Mouse (Mus musculus): ENCODE results near the gene Ppp1r12b. TPM values are rescaled to one million over a fixed set of nuclear protein-coding genes. Genes with fewer than 3 reads are reported as not detected.
A peak's percentile ranks its signal among the peaks of the same experiment; 100 is the strongest.

Gene Ppp1r12b
- polyA plus RNA-seq, 1 experiment from 2014 or later: 18.0 TPM

DNA sequence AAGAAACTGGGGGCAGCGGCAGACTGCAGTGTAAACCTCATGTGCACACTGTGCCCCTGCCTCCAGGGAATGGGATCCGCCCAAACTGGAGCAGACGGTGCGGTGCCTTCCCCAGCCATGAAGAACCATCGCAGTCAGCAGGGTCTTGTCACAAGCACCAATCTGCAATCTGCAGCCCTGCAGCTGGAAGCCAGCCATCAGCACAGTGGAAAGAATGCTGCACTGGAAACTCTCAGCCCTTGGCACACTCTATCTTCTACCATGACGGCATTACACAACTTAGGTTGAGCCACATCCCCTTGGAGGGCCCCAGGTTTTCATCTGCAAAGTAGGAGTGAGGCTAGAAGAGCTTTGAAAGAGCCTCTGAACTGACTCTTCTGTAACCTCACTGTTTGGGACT, 139.1 kb downstream of the Ppp1r12b start:
- Histone ChIP-seq H3K9ac (no peak overlapping the region), H3K4me2 (replicated peaks) (no peak overlapping the region), H3K36me3 (no peaks in the 10 kb centered on the region), H3K27me3 (replicated peaks) (no peaks in the 10 kb centered on the region), H3K27ac (no peak overlapping the region), H3K4me1 (replicated peaks) (peaks cover 9% of the 10 kb centered on the region; the same call in 1 of the 2 replicates), H3K4me3 (replicated peaks) (no peak overlapping the region), H3K9me3 (no peaks in the 10 kb centered on the region)
- WGBS: 45% methylated on average over 6 of the region's 6 CpGs
- ATAC-seq: peak; percentile 88

DNA sequence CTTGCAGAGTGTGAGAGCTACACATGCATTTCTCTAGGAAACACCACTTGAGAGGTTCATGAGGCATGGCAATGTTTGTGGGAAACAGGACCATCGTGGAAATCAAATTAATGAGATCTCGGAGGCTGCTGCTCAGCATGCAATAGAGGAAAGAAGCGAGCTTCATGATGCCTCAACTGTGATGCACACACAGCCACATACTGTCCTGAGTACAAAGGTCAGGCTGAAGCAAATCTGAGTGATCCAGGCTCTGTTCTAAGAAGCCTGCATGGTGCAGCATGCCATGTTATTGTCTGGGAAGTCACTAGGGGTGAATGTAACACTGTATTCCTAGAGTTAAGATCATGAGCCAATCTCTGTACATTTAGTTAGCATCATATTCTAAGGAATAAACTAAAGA, 140.0 kb downstream of the Ppp1r12b start:
- Histone ChIP-seq H3K4me2 (replicated peaks) (no peak overlapping the region), H3K9me3 (no peaks in the 10 kb centered on the region), H3K4me3 (replicated peaks) (no peak overlapping the region), H3K4me1 (replicated peaks) (peaks cover 9% of the 10 kb centered on the region; the same call in 1 of the 2 replicates), H3K27ac (peak overlapping the region; percentile 46; the same call in 1 of the 2 replicates), H3K9ac (no peak overlapping the region), H3K36me3 (no peaks in the 10 kb centered on the region), H3K27me3 (replicated peaks) (no peaks in the 10 kb centered on the region)
- no peak for ATAC-seq
- 49% methylated on average over 3 of the region's 3 CpGs for WGBS

DNA sequence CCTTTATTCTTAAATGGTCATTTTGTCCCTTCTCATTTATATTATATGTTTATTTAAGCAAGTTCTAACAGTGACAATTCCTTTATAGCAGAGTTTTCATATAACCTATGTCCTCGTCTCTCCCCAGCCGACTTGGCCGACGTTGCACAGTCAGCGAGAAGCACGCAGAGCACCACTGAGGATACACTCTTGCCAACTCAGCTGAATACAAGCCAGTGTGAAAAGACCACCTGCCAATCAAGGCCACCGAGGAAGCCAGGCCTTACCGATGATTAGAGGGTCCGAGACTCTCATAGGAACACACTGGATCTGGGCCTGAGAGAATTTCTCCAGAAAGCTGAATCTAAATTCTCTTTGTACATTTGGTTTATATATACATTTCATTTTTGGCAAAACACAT, 150.3 kb downstream of the Ppp1r12b start:
- Histone ChIP-seq H3K27ac (peak overlapping the region; percentile 24), H3K9me3 (no peaks in the 10 kb centered on the region), H3K27me3 (replicated peaks) (no peaks in the 10 kb centered on the region), H3K36me3 (no peaks in the 10 kb centered on the region), H3K4me1 (replicated peaks) (peaks cover 11% of the 10 kb centered on the region), H3K4me3 (replicated peaks) (no peak overlapping the region), H3K4me2 (replicated peaks) (no peak overlapping the region), H3K9ac (no peak overlapping the region)
- ATAC-seq: no peak
- 69% methylated on average over 9 of the region's 9 CpGs for WGBS

DNA sequence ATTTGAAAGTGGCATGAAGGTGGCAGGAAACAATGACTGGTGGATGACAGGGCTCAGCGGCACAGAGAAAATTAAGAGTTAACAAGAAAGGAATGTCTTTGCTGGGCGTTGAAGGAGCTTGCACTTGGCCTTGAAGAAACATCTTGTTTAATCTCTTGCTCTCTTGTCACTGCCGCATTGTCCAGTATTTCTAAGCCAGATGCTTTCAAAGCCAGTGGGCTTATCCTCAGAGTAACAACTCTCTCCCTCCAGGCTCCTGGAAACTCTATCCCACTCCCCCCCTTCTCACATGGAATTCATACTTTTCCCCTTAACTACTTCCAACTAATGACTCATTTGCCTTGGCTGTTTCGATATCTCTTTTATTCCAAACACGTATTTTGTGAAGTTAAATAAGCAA, 151.4 kb downstream of the Ppp1r12b start:
- no peak for ATAC-seq
- Histone ChIP-seq H3K27me3 (replicated peaks) (no peaks in the 10 kb centered on the region), H3K36me3 (no peaks in the 10 kb centered on the region), H3K9me3 (no peaks in the 10 kb centered on the region), H3K4me2 (replicated peaks) (peak overlapping the region; percentile 48), H3K9ac (no peak overlapping the region), H3K4me3 (replicated peaks) (no peak overlapping the region), H3K4me1 (replicated peaks) (peaks cover 11% of the 10 kb centered on the region), H3K27ac (peak overlapping the region; percentile 94)
- WGBS: 39% methylated on average over 5 of the region's 5 CpGs

DNA sequence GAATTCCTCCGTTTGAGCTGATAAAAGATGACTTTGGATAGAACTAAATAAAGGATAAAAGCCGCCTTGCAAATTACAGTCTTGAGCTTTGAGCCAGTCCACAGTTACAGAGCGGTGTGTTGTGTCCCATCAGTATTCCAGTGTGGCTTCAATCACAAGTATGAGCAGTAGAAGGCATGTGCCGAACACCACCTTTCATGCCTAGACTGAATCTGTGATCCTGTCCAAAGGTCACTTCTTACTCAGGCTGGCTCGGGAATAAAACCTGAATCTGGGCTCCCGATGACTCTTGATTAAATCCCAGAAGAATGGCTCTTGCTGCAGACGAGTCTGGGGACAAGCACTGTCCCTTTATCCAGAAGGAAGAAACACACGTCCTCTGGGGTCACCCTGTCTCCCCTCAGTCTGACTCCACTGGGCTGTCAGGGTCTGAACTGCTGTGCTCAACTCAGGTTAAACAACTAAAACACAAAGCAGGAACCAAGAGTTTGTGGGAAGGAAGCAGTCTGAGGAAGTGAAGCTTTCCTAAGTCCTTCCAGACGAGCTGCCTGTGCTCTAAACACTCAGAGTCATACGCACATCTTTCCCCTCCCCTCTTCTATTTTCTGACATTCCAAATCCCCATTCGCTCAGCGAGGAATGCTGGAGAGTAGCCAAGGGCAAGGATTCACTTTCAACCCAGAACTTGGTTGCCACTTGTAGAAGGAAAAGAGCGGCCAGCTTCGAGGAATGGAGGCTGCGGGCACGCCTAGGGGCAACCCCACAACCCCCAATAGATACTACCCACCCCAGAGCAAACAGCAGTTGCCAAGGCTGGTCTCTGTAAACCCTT, 152.2 kb downstream of the Ppp1r12b start:
- Histone ChIP-seq H3K4me3 (replicated peaks) (peak overlapping the region; percentile 25), H3K4me2 (replicated peaks) (peak overlapping the region; percentile 48), H3K4me1 (replicated peaks) (peaks cover 11% of the 10 kb centered on the region), H3K9me3 (no peaks in the 10 kb centered on the region), H3K36me3 (no peaks in the 10 kb centered on the region), H3K9ac (peak overlapping the region; percentile 53), H3K27ac (peak overlapping the region; percentile 94), H3K27me3 (replicated peaks) (no peaks in the 10 kb centered on the region)
- 29% methylated on average over 16 of the region's 16 CpGs for WGBS
- peak; percentile 77 for ATAC-seq

DNA sequence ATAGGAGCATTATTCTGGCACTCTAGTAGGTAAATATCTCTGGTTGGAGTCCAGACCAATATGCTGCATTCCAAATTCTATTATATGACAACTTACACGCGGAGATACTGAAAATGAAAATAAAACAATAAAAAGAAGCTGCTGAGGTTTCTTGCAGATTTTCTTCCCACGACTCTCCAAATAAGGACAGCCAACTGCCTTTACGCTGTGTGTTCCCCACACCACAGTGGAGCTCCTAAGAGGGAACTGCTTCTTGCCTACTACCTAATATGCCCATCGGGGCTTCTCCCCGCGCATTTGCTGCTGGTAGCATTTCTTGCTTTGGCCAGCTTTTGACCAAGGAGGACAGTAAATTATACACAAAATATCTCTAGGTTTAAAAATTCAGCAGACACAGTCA, 154.0 kb downstream of the Ppp1r12b start:
- 68% methylated on average over 7 of the region's 7 CpGs for WGBS

DNA sequence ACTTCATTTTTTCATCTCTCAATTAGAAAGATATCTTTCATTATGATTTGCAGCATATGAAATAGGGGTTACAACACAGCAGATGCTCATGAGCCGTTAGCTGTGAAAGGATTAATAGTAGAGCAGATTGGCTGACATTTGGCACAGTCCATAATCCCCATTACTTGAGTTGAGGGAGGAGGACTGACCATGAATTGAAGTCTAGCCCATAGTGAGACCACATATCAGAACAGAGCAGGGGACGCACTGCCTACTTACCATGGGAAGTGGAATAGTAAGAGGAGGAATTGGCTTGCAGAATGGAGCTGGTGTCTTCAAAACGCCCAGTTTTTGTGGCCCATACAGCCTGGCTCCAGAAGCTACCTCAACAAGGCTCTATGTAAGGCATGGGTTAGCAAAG, 159.2 kb downstream of the Ppp1r12b start:
- 80% methylated on average over 3 of the region's 3 CpGs for WGBS
- no peak overlapping the region for H3K27ac ChIP-seq

More for the DNA sequence above, 154.0 kb downstream of the Ppp1r12b start:
- Histone ChIP-seq H3K27ac (peak overlapping the region; percentile 82), H3K4me2 (replicated peaks) (peak overlapping the region; percentile 48), H3K27me3 (replicated peaks) (no peaks in the 10 kb centered on the region), H3K4me1 (replicated peaks) (peaks cover 9% of the 10 kb centered on the region), H3K4me3 (replicated peaks) (peak overlapping the region; percentile 25), H3K9me3 (no peaks in the 10 kb centered on the region), H3K36me3 (no peaks in the 10 kb centered on the region), H3K9ac (peak overlapping the region; percentile 13)
- ATAC-seq: no peak

DNA sequence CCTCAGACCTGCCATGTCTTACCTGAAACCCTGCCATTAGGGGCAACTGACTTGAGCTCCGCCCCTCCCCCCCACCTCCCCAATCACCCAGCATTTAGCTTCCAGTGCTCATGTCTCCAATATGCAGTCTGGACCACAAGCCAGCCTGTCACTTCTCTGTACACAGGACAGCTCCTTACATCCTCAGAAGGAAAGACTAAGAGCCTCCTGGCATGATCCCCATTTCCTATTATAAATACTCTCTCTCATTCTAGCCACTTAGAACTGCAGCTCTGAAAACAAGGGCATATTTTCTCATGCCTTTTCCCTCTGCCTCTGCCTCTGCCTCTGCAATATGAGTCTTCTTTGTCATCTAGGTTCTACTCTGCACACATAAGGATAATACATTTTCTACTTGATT, 159.7 kb downstream of the Ppp1r12b start:
- 88% methylated on average over 1 of the region's 1 CpGs for WGBS
- no peak overlapping the region for H3K4me3 ChIP-seq (replicated peaks)
- ATAC-seq: no peak
- H3K9me3 ChIP-seq: no peaks in the 10 kb centered on the region
- no peak overlapping the region; the same call in 1 of the 2 replicates for H3K27ac ChIP-seq
- H3K27me3 ChIP-seq (replicated peaks): no peaks in the 10 kb centered on the region
- H3K4me1 ChIP-seq (replicated peaks): 0 out of 2 replicates have a peak, but pooled peaks cover 6% of the 10 kb centered on the region
- no peak overlapping the region for H3K9ac ChIP-seq
- no peak overlapping the region for H3K4me2 ChIP-seq (replicated peaks)
- H3K36me3 ChIP-seq: no peaks in the 10 kb centered on the region

More for the DNA sequence above, 159.2 kb downstream of the Ppp1r12b start:
- H3K4me2 ChIP-seq (replicated peaks): no peak overlapping the region
- H3K36me3 ChIP-seq: no peaks in the 10 kb centered on the region
- H3K27me3 ChIP-seq (replicated peaks): no peaks in the 10 kb centered on the region
- no peak overlapping the region for H3K9ac ChIP-seq
- peaks cover 6% of the 10 kb centered on the region; the same call in 1 of the 2 replicates for H3K4me1 ChIP-seq (replicated peaks)
- H3K9me3 ChIP-seq: no peaks in the 10 kb centered on the region
- no peak for ATAC-seq
- H3K4me3 ChIP-seq (replicated peaks): no peak overlapping the region

DNA sequence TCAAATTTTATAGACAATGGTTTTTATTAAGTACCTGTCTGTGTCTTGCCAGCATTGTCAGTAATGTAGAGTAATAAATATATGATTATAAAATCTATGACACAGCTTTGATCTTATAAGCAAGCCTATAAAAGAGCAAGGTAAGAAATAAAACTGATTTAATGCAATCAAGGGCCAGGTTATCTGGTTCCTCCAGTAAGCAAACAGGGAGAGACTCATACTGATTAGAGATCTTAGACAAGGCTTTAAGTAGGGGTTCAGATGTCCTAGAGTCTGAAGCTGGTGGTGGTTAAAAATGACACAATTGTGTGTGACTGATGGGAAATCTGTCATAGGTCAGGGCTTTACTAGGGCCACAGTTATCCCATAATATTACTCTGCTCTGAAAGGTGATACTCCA, 164.3 kb downstream of the Ppp1r12b start:
- H3K9me3 ChIP-seq: no peaks in the 10 kb centered on the region
- H3K4me2 ChIP-seq (replicated peaks): no peak overlapping the region
- peaks cover 9% of the 10 kb centered on the region; the same call in 1 of the 2 replicates for H3K4me1 ChIP-seq (replicated peaks)
- no peak overlapping the region for H3K4me3 ChIP-seq (replicated peaks)
- H3K27ac ChIP-seq: no peak overlapping the region
- H3K27me3 ChIP-seq (replicated peaks): no peaks in the 10 kb centered on the region
- no peak overlapping the region for H3K9ac ChIP-seq
- H3K36me3 ChIP-seq: no peaks in the 10 kb centered on the region
- no peak for ATAC-seq

DNA sequence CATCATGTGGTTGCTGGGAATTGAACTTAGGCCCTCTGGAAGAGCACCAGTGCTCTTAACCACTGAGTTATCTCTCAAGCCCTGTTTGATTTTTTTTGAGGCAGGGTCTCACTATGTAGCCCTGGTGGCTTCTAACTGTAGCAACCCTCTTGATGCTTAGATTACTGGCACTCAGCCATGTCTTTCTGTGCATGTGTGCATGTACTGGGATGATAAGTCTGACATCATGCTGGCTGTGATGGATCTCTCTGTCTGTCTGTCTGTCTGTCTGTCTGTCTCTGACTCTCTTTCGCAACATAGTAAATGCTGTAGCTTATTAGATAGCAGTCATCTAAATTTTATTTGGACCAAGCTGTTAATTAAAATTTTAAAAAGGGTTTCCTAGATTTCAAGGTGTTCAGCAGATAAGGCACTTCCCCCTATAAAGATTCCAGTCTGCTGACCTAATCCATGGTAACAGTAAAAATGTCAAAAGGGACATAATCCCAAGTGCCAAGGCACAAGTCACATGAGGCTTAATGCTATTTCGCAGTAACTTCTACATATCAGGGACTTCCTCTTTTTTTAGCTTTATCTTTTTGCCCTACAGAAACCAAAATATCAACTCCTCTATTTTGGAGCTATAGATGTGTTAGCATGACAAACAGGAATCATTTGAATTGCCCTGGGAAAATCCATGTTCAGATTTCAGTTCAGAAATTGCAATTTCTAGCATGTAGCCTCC, 164.9 kb downstream of the Ppp1r12b start:
- no peak overlapping the region for H3K4me2 ChIP-seq (replicated peaks)
- 89% methylated on average over 2 of the region's 2 CpGs for WGBS
- no peak for ATAC-seq
- H3K9me3 ChIP-seq: no peaks in the 10 kb centered on the region
- H3K36me3 ChIP-seq: no peaks in the 10 kb centered on the region
- H3K4me3 ChIP-seq (replicated peaks): no peak overlapping the region
- H3K27ac ChIP-seq: no peak overlapping the region
- no peak overlapping the region for H3K9ac ChIP-seq
- H3K27me3 ChIP-seq (replicated peaks): no peaks in the 10 kb centered on the region
- H3K4me1 ChIP-seq (replicated peaks): peaks cover 8% of the 10 kb centered on the region; the same call in 1 of the 2 replicates

DNA sequence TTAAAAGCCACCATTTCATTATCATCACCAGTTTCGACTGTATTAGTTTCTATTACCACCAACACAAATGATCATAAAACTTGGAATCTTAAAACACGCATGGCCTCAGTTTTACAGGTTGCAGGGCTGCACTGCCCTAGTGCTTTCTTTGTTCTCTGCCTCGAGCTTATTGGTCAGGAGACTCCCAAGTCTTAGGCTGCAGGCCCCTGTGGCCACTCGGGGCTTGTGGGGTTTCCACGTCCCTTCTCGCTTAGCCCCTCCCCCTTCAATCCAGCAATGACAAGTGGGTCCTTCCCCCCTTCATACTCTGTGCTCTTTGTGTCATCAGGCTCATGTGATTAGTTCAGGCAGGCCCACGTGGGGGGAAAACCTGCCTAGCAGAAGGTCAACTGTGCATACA, 167.6 kb downstream of the Ppp1r12b start:
- H3K27me3 ChIP-seq (replicated peaks): no peaks in the 10 kb centered on the region
- no peaks in the 10 kb centered on the region for H3K9me3 ChIP-seq
- H3K4me1 ChIP-seq (replicated peaks): peaks cover 6% of the 10 kb centered on the region; the same call in 1 of the 2 replicates
- no peak for ATAC-seq
- no peak overlapping the region for H3K4me3 ChIP-seq (replicated peaks)
- no peak overlapping the region for H3K4me2 ChIP-seq (replicated peaks)
- no peak overlapping the region for H3K9ac ChIP-seq
- H3K36me3 ChIP-seq: no peaks in the 10 kb centered on the region
- WGBS: 49% methylated on average over 7 of the region's 7 CpGs
- H3K27ac ChIP-seq: no peak overlapping the region

DNA sequence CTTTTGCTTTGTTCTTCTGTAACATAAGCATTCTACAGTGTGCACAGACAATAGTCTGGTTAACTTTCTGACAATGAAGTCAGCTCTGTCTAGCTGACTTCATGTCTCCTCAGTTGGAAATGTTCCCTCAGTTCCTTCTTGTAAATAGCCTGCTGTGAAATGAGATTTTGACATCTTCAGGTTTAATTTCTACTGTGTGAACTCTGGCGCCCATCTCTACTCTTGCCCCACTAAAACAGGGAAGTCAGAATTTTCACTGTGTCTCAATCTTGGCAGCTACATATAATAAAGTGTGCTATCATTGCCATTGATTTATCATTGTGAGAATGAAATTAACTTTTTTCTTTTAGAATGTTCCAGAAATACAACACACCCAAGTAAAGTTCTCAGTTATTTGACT, 170.8 kb downstream of the Ppp1r12b start:
- Histone ChIP-seq H3K27ac (no peak overlapping the region), H3K4me3 (replicated peaks) (no peak overlapping the region), H3K36me3 (no peaks in the 10 kb centered on the region), H3K9ac (peak overlapping the region; percentile 5; the same call in 1 of the 2 replicates), H3K9me3 (no peaks in the 10 kb centered on the region), H3K4me1 (replicated peaks) (peaks cover 6% of the 10 kb centered on the region; the same call in 1 of the 2 replicates), H3K27me3 (replicated peaks) (no peaks in the 10 kb centered on the region), H3K4me2 (replicated peaks) (no peak overlapping the region)
- ATAC-seq: no peak; the same call in 1 of the 2 replicates
- 74% methylated on average over 1 of the region's 1 CpGs for WGBS
